Mouse (Mus musculus): ENCODE measurements at regions not wholly inside any gene's neighbourhood (a gene's known extent, or its start where the extent isn't known, plus 50 kb on each side); places are given as distances from the start of the nearest gene placed in this dataset.

GRCm38 (mm10) chr2:146625166-146625751 lies 113.1 kb upstream of the Ralgapa2 start:
- peak; percentile 45 for DNase-seq (ENCODE audit: low read depth, low spot score)

GRCm38 (mm10) chr2:146626531-146626930 lies 114.4 kb upstream of the Ralgapa2 start:
- DNase-seq (ENCODE audit: low read depth, low spot score), result no peak

- DNase-seq (ENCODE audit: low read depth, low spot score), result peak; percentile 51
Observed at GRCm38 (mm10) chr2:146630179-146630578, 118.0 kb upstream of the Ralgapa2 start.

DNA sequence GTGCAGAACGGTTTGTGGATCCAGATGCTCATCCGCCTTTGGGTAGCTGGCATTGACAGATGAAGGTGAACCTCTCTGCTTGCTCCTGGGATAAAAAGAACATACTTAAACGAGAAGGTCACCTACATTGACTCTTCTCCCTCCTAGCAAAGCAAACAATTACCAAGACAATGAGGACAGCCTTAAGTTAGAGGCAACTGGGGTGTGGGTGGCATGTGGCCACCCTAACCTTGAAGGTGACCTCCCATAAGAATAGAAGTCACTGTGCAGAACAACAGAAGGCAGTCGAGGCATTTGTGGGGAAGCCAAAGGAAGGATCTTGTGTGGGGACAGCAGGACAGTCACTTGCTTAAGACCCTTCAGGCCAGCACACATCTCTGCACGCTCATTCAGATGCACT lies 119.0 kb upstream of the Ralgapa2 start:
- DNase-seq (ENCODE audit: low read depth, low spot score), result peak; percentile 90

DNA sequence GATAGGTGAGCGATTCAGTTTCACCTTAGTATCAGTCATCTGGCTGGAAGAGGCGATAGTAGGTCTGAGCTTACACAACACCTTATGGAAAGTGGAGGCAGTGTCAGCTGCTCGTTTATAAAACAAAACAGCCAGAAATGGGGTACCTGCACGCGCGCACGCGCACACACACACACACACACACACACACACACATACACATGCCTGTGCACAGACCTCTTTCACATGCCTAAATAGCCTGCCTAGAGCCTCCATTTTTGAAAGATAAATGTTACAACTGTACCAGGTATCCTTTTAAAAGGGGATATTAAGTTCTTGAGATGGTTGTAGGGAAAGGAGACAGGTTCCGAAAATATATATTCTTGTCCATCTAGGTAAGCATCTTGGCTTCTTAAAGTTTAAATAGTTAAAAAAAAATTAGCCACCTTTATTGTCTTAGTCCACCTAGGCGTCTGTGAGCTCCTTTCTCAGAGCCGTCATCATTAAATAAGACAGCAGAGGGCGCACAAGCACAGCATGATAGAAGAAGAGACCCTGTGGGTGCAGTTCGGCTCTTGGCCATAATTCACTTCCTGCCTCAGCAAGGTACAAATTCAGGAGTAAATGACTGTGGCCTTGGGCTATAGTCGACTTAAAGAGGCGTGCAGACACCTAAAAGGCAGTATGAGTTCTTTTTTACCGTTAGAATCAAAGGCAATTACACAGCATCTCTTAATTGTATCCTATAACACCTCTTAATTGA lies 121.4 kb upstream of the Ralgapa2 start:
- DNase-seq (ENCODE audit: low read depth, low spot score), result peak; percentile 79

- no peak for DNase-seq (ENCODE audit: low read depth, low spot score)
Observed at GRCm38 (mm10) chr2:146637573-146637972, 125.4 kb upstream of the Ralgapa2 start.

GRCm38 (mm10) chr2:146646237-146646972 lies 134.3 kb upstream of the Ralgapa2 start:
- DNase-seq (ENCODE audit: low read depth, low spot score), result no peak

GRCm38 (mm10) chr2:146646973-146647282 lies 134.8 kb upstream of the Ralgapa2 start:
- no peak for DNase-seq (ENCODE audit: low read depth, low spot score)

DNA sequence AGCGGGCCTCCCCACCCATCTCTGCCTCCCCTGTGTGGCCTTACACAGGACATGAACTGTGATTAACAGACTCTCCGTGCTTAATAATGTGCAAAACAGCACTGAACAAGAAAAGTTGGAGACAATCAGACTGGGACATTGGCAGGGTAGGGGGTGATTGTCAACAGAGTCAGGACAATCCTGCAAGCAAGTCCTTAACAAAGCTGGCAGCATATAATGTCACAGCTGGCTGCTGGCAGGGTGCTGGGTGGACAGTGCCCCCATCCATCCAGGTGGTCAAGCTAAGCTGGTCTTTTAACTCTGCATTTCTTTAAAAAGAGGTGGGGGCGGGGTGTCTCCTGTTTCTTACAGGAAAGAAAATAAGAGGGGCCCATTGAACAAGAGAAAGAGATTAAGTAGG lies 149.2 kb upstream of the Ralgapa2 start:
- no peak for DNase-seq (ENCODE audit: low read depth, low spot score)

DNA sequence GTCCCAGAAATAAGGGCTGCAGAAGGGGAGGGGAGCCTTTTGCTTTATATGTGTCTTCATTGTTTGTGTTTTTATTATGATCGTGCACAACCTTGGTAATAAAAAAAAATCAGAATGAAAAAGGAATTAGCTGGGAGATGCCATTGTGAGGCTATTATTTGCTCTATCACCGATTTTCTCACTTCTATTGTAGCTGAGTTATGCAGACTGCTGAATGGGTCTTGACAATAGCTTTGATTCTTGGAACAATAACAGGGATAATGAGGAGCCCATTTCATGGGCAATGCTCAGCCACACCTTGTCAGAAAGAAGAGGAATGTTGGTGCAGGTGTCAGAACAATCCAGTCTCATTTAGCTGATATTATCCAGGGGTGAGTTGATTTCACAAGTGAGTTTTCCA lies 160.6 kb upstream of the Ralgapa2 start:
- peak; percentile 45 for DNase-seq (ENCODE audit: low read depth, low spot score)

GRCm38 (mm10) chr2:146681979-146682378 lies 169.8 kb upstream of the Ralgapa2 start:
- no peak for DNase-seq (ENCODE audit: low read depth, low spot score)

GRCm38 (mm10) chr2:146685854-146686507 lies 169.7 kb upstream of the Kiz start:
- DNase-seq (ENCODE audit: low read depth, low spot score), result no peak

DNA sequence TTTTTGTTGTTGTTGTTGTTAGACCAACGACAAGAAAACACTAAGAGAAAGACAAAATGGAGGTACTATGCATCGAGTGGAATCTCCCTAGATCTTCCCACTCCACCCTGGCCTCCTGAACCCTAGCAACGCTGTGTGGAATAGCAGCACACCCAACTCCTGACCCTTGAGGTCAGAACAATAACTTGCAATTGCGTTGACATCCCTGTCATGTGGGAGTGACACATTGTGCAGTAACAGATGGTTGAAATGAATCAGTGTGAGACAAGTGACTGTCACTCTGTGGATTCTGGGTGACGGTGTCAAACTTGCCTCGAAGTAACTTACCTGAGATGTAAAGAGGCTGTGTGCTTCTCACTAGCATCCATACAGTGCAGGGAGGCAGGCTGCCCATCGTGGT lies 167.1 kb upstream of the Kiz start:
- no peak for DNase-seq (ENCODE audit: low read depth, low spot score)

GRCm38 (mm10) chr2:146693484-146693883 lies 162.2 kb upstream of the Kiz start:
- DNase-seq (ENCODE audit: low read depth, low spot score), result no peak

DNA sequence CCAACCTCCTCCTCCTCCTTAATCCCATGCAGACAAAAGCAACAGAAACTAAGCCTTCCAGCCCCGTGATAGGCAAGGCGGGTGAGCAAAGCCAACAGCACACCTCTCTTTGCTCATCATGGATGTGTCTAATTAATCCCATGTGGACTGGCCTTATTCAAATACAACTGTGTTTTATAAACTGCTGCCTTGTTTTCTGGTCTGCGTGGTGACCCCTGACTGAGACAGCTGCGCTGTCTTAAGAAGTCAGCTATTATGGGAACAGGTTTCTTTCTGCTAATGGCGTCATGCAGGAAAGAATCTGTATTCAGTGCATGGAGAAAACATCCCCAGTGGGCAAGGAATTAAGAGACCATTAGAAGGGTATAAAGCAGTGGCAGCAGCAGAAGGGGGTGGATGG lies 161.6 kb upstream of the Kiz start:
- no peak for DNase-seq (ENCODE audit: low read depth, low spot score)

DNA sequence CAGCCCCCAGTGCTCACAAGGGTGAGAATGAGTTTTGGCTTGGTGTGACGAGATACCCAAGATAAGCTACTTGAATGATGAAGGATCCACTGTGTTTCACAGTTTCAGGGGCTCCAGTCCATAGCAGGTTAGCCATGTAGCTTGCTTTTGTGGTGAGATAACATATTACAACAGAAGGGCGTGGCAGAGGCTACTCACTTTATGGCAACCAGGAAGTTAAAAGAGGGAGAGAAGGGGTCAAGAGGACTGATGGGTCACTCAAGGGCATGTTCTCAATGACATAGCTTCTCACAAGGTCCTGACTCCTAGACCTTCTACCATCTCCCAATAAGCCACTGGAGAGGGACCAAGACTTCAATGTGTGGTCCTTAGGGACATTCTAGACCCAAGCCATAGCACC lies 159.4 kb upstream of the Kiz start:
- no peak for DNase-seq (ENCODE audit: low read depth, low spot score)

- no peak for DNase-seq (ENCODE audit: low read depth, low spot score)
Observed at GRCm38 (mm10) chr2:146696727-146697126, 158.9 kb upstream of the Kiz start.

DNA sequence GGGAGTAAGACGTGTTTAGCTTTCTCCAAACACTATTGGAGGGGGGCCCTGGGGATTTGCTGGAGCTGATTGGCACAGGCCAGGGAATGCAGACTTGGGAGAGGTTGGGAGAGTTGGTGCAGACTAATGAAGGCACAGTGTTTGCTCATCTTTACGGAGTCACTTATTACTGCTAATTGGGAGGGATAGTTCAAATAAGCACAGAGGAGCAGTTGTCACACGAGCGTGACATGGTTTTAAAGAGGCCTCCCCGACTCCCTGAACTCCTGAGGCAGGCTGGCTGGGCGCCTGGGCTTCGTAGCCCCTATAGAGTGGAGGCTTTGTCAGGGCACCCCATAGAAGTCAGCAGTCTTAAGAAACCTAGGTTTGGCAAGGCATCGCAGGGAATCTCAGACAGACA lies 145.0 kb upstream of the Kiz start:
- no peak for DNase-seq (ENCODE audit: low read depth, low spot score)

- DNase-seq (ENCODE audit: low read depth, low spot score), result no peak
Observed at GRCm38 (mm10) chr2:146721184-146721715, 134.4 kb upstream of the Kiz start.

DNA sequence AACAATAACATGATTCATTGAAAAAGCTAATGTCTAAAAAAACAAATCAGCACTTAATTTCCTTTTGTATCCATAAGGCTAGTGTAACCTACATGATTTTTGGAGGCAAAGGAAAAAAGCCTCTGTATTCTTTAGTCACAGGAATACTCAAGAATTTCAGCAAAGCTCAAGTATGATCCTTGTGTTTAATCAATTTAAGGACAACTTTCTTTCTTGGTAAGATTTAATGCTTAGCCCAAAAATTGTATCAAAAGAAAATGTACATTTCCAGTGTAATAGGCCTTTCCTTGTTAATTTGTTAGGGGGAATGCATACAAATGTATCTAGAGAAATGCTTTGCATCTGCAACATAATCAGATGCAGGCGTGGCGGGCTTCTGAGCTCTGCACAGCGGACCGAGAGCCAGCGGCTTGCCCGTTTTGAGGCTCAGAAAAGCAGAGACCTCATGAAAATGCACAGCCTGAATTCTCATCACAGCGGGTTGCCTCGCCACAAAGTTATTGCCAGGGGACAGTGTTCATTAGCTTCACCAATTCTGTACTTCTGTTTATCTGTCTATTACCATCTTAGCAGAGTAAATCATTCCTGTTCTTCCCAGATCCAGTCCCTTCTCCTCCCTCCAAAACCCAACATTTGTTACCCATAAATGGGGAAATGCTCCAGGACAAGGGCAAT lies 133.2 kb upstream of the Kiz start:
- DNase-seq (ENCODE audit: low read depth, low spot score), result no peak

GRCm38 (mm10) chr2:146723172-146723571 lies 132.5 kb upstream of the Kiz start:
- DNase-seq (ENCODE audit: low read depth, low spot score), result no peak

DNA sequence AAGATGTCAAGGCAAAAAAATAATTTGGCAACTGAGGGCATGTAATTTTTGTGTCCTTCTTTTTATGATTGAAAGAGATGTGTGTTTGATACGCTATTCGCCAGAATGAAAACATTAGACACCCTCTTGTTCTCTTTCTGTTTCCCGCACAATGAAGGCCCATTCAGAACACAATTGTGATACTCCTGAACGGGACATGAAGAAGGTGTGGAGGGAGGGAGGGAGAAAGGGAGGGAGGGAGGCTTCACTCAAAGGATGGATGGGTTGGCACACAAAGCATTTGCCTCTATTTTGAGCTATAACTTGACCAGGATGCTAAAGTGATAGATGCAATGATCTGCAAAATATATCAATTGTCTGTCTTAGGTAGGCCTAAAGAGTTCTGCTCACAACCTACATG lies 132.0 kb upstream of the Kiz start:
- no peak for DNase-seq (ENCODE audit: low read depth, low spot score)

Measured in ES-CJ7 (cell line).